ENCODE assay signal across 29 mouse cellular contexts in genomic region chr2:5700931-5701330, GRCm38 (mm10). TPM values are rescaled to one million over a fixed set of nuclear protein-coding genes. Genes with fewer than 3 reads are reported as not detected.
A peak's percentile ranks its signal among the peaks of the same experiment; 100 is the strongest.
DNase-seq lines count a peak whose midpoint lies in the region; ATAC-seq lines count a peak whose summit lies in the region.
"Had no signal": no experiment of that assay in that cellular context is flagged by ENCODE, and none has a peak within 500 bp of the region (broad histone marks: within the 10 kb centered on the region; RNA-seq: fewer than 3 reads in every experiment).

No protein-coding gene starts in this region.

- no peaks in the 10 kb centered on the region for H3K36me3 ChIP-seq in heart, embryonic 11.5 days (ENCODE audit: control insufficient read depth, insufficient read depth, low read length)
- H3K36me3 ChIP-seq in liver, embryonic 15.5 days (replicated peaks), result no peaks in the 10 kb centered on the region
- H3K36me3 ChIP-seq: embryonic facial prominence, embryonic 13.5 days; forebrain, embryonic 12.5 days; heart, embryonic 12.5 days; kidney, embryonic 15.5 days; limb, embryonic 10.5 days; limb, embryonic 15.5 days; lung, embryonic 15.5 days; midbrain, embryonic 12.5 days; neural tube, embryonic 12.5 days had no signal

- 81% methylated on average over 3 of the region's 3 CpGs for WGBS in heart, embryonic 11.5 days (ENCODE audit: insufficient replicate concordance)
- 87% methylated on average over 3 of the region's 3 CpGs for WGBS in liver, embryonic 15.5 days (ENCODE audit: insufficient replicate concordance)

- no peak overlapping the region for H3K4me2 ChIP-seq in heart, embryonic 11.5 days
- no peak overlapping the region for H3K4me2 ChIP-seq in liver, embryonic 15.5 days
- H3K4me2 ChIP-seq: embryonic facial prominence, embryonic 13.5 days; forebrain, embryonic 12.5 days; heart, embryonic 12.5 days; kidney, embryonic 15.5 days; limb, embryonic 15.5 days; lung, embryonic 15.5 days; midbrain, embryonic 12.5 days; neural tube, embryonic 12.5 days had no signal

- H3K4me3 ChIP-seq in heart, embryonic 11.5 days (ENCODE audit: low read depth, low read length), result no peak overlapping the region
- H3K4me3 ChIP-seq in liver, embryonic 15.5 days (replicated peaks), result no peak overlapping the region
- H3K4me3 ChIP-seq: embryonic facial prominence, embryonic 13.5 days; erythroblast, embryonic 14.5 days; forebrain, embryonic 12.5 days; heart, embryonic 12.5 days; kidney, embryonic 15.5 days; layer of hippocampus, adult 2 months; limb, embryonic 10.5 days; limb, embryonic 15.5 days; lung, embryonic 15.5 days; midbrain, embryonic 12.5 days; myocyte; neural tube, embryonic 12.5 days had no signal

- H3K27ac ChIP-seq in heart, embryonic 11.5 days (ENCODE audit: low read depth, low read length), result no peak overlapping the region
- no peak overlapping the region for H3K27ac ChIP-seq in liver, embryonic 15.5 days (replicated peaks)
- H3K27ac ChIP-seq: embryonic facial prominence, embryonic 13.5 days; forebrain, embryonic 12.5 days; kidney, embryonic 15.5 days; layer of hippocampus, adult 2 months; limb, embryonic 10.5 days; limb, embryonic 15.5 days; lung, embryonic 15.5 days; midbrain, embryonic 12.5 days; neural tube, embryonic 12.5 days had no signal

- DNase-seq in heart, adult 11 months, result peak; percentile 84
- peak; percentile 8 for DNase-seq in liver
- DNase-seq in layer of hippocampus, adult 18-20 months (ENCODE audit: low spot score in 2 of 2), result no peak
- no peak for DNase-seq in right cerebral cortex, postnatal 36 days (ENCODE audit: low spot score in 2 of 2)
- DNase-seq in adrenal gland, adult 2 months, result no peak
- DNase-seq: adrenal gland, postnatal 25 days; cerebellum, adult 11-12 months; cerebellum, adult 9-11 months; gastrocnemius, postnatal 14 days; kidney, adult 18-20 months; right cerebral cortex, adult 18-20 months; thymus, postnatal 14 days had no signal

- no peak for ATAC-seq in heart, embryonic 11.5 days (replicated peaks; ENCODE audit: insufficient number of reproducible peaks, low FRiP score, low TSS enrichment)
- peak; percentile 75 for ATAC-seq in liver, embryonic 15.5 days (ENCODE audit: insufficient read depth)
- ATAC-seq: hindbrain, embryonic 16.5 days; Patski had no signal

- H3K4me1 ChIP-seq in heart, embryonic 11.5 days (ENCODE audit: control insufficient read depth, insufficient read depth, low read length), result peaks cover 5% of the 10 kb centered on the region; the same call in 1 of the 2 replicates
- H3K4me1 ChIP-seq in liver, embryonic 15.5 days (replicated peaks), result peaks cover 16% of the 10 kb centered on the region
- H3K4me1 ChIP-seq: forebrain, embryonic 12.5 days; kidney, embryonic 15.5 days; limb, embryonic 10.5 days; limb, embryonic 15.5 days; lung, embryonic 15.5 days; midbrain, embryonic 12.5 days; neural tube, embryonic 12.5 days had no signal

- no peaks in the 10 kb centered on the region for H3K9me3 ChIP-seq in heart, embryonic 11.5 days (replicated peaks; ENCODE audit: control insufficient read depth, low read length)
- H3K9me3 ChIP-seq in liver, embryonic 15.5 days (replicated peaks), result no peaks in the 10 kb centered on the region
- H3K9me3 ChIP-seq: embryonic facial prominence, embryonic 13.5 days; forebrain, embryonic 12.5 days; heart, embryonic 12.5 days; kidney, embryonic 15.5 days; limb, embryonic 10.5 days; limb, embryonic 15.5 days; lung, embryonic 15.5 days; midbrain, embryonic 12.5 days; neural tube, embryonic 12.5 days had no signal

- no peaks in the 10 kb centered on the region for H3K27me3 ChIP-seq in heart, embryonic 11.5 days (ENCODE audit: control insufficient read depth, insufficient read depth, low read length)
- no peaks in the 10 kb centered on the region for H3K27me3 ChIP-seq in liver, embryonic 15.5 days
- H3K27me3 ChIP-seq: CH12.LX; embryonic facial prominence, embryonic 13.5 days; forebrain, embryonic 12.5 days; heart, embryonic 12.5 days; kidney, embryonic 15.5 days; limb, embryonic 15.5 days; lung, embryonic 15.5 days; midbrain, embryonic 12.5 days; neural tube, embryonic 12.5 days; Patski had no signal

- no peak overlapping the region for H3K9ac ChIP-seq in heart, embryonic 11.5 days (ENCODE audit: low read depth, low read length)
- no peak overlapping the region for H3K9ac ChIP-seq in liver, embryonic 15.5 days
- H3K9ac ChIP-seq: embryonic facial prominence, embryonic 13.5 days; forebrain, embryonic 12.5 days; heart, embryonic 12.5 days; kidney, embryonic 15.5 days; limb, embryonic 15.5 days; lung, embryonic 15.5 days; midbrain, embryonic 12.5 days; neural tube, embryonic 12.5 days had no signal

RNA-seq across cellular contexts. Expression of gene Camk1d, which starts 13.4 kb away (rescaled TPM):
- 1.4 and 2.9 TPM in 2 replicates for polyA plus RNA-seq in heart, embryonic 11.5 days (2014; fragmentation: Nextera tagmentation; extraction: Ambion mirVana)
- polyA plus RNA-seq in liver, embryonic 15.5 days (2015; fragmentation: Nextera tagmentation; extraction: Ambion mirVana), result 1.5 TPM in 2 replicates
- 100 to 1,000 TPM; 160 to 179 TPM for total RNA-seq in layer of hippocampus, adult 18-20 months (2021)
- total RNA-seq in adrenal gland, adult 2 months (2021), result 1 to 10 TPM; 4.8 to 7.6 TPM
- polyA plus RNA-seq in adrenal gland, adult 2 months (2012; rRNA removed), result 3.3 and 4.5 TPM in 2 replicates

Comparison
In these comparisons a context has a peak if more than half of its experiments do, and no peak if none do; other contexts are left out.
1. DNase-seq: peak in heart, adult 11 months (single experiment) and liver (single experiment); none in layer of hippocampus, adult 18-20 months (0 of 2), right cerebral cortex, postnatal 36 days (0 of 2) and adrenal gland, adult 2 months (single experiment).